Mouse (Mus musculus): Measurements from ENCODE around the gene D17H6S53E. TPM values are rescaled to one million over a fixed set of nuclear protein-coding genes. Genes with fewer than 3 reads are reported as not detected.

Gene D17H6S53E
- polyA plus RNA-seq, 2 experiments = 1.3 to 1.5 TPM

DNA sequence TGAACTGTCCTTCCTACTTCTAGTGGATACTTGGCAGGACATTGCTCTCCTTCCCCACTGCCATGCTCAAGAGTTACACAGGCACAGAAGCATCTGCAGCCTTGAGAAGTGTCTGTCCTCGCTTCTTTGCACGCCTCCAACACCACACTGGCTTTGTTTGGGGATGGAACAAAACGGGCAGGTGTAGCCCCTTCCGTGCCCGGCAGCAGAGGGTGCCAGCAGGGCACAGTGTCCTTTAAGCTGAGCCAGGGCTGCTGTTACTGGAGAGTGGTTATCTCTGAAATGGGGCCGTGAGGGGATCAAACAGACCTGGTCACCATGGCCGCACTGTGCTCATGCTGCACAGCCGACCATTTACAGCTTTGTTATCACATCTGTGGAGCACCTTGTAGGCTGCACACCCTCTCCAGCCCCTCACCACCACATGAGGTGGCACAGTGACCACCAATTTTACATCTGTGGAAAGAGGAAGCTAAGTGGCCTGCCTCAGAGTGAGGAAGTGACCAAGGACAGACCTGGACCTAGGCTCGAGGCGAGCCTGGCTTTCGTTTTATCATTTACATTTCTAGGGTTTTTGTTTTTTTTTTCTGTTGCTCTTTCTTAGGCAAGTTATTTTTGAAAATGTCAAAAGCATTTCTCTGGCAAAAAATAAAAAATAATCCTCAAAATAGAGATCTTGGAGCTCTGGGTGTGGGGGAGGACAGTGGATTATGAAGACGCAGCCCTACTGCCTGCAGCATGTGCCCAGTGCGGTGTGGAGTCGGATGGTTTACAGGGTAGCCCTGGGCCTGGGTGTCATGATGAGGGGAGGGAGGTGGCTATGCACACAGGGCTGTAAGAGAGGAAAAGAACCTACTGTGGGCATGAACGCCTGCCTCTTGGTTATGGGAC lies 31.5 kb upstream of the D17H6S53E start:
- Histone ChIP-seq H3K9me3 (ENCODE audit: control insufficient read depth, low read length) (no peaks in the 10 kb centered on the region), H3K27ac (no peak overlapping the region), H3K36me3 (replicated peaks; ENCODE audit: control insufficient read depth, insufficient read depth, low read depth) (peaks cover 38% of the 10 kb centered on the region), H3K4me3 (ENCODE audit: insufficient read depth in 1 of 2, low read depth in 2 of 2, low read length in 2 of 2) (no peak overlapping the region), H3K27me3 (ENCODE audit: control insufficient read depth, insufficient read depth, low read length) (no peaks in the 10 kb centered on the region), H3K4me2 (ENCODE audit: low read depth) (no peak overlapping the region), H3K9ac (replicated peaks) (no peak overlapping the region), H3K4me1 (replicated peaks; ENCODE audit: control insufficient read depth in 2 of 2, insufficient read depth in 2 of 2, low read length in 1 of 2) (peaks cover 10% of the 10 kb centered on the region in 2 experiments)
- ATAC-seq (ENCODE audit: insufficient read depth) = no peak
- no peak for TF ChIP-seq CTCF (IDR thresholded peaks at IDR 0.05; ENCODE audit: low read depth)
- no peak for TF ChIP-seq EP300 (IDR thresholded peaks at IDR 0.05; ENCODE audit: low read depth)
- WGBS (ENCODE audit: insufficient replicate concordance) = 76% methylated on average over 15 of the region's 15 CpGs
- no peak for DNase-seq (ENCODE audit: low read depth in 3 of 3, low spot score in 3 of 3)

DNA sequence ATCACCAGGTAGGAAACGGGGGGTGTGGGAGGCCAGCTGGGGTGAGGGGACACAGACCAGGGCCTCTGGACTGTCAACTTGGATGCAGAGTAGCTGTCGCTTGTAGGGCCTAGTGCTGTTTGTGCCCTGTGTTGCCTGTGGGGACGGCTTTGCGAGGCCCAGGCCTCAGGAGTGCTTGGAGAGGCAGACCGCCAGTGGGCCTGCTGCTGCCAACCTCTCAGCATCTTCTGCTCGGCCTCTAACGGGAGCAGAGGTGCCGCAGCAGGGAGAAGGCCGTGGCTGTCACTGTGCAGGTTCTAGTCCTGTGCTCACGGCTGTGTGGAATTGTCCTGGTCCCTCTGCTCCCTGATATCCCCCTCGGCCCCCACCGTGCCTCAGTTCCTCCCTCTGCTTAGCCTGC lies 29.6 kb upstream of the D17H6S53E start:
- 84% methylated on average over 12 of the region's 12 CpGs for WGBS (ENCODE audit: insufficient replicate concordance)
- DNase-seq (ENCODE audit: low read depth in 3 of 3, low spot score in 3 of 3) (no peak), ATAC-seq (ENCODE audit: insufficient read depth) (no peak)
- Histone ChIP-seq H3K27me3 (ENCODE audit: control insufficient read depth, insufficient read depth, low read length) (no peaks in the 10 kb centered on the region), H3K27ac (no peak overlapping the region), H3K4me3 (ENCODE audit: insufficient read depth in 1 of 2, low read depth in 2 of 2, low read length in 2 of 2) (no peak overlapping the region), H3K4me2 (ENCODE audit: low read depth) (no peak overlapping the region), H3K4me1 (replicated peaks; ENCODE audit: control insufficient read depth in 2 of 2, insufficient read depth in 2 of 2, low read length in 1 of 2) (no peaks in the 10 kb centered on the region), H3K9me3 (ENCODE audit: control insufficient read depth, low read length) (no peaks in the 10 kb centered on the region), H3K9ac (replicated peaks) (no peak overlapping the region), H3K36me3 (replicated peaks; ENCODE audit: control insufficient read depth, insufficient read depth, low read depth) (peaks cover 44% of the 10 kb centered on the region)
- no peak for TF ChIP-seq CTCF (IDR thresholded peaks at IDR 0.05; ENCODE audit: low read depth)
- TF ChIP-seq EP300 (IDR thresholded peaks at IDR 0.05; ENCODE audit: low read depth) = no peak

DNA sequence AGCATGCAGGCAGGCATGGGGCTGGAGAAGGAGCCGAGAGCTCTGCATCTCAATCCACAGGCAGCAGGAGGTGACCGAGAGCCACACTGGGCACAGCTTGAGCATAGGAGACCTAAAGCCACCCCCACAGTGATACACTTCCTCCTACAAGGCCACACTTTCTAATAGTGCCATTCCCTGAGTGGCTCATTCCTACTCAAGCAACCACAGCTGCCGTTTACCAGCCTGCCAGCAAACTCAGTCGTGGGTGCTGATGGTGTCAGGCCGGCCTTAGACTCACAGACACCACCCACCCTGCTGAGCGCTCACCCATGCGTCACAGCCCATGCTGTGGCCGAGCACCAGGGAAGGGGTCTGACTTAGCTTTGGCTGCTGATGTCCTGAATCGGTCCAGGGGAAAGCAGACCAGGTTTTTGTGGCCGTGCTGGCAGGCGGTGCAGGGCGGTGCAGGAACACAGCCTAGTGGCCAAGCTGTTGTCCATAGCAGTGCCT lies 29.0 kb upstream of the D17H6S53E start:
- Histone ChIP-seq H3K4me1 (replicated peaks; ENCODE audit: control insufficient read depth in 2 of 2, insufficient read depth in 2 of 2, low read length in 1 of 2) (no peaks in the 10 kb centered on the region), H3K4me2 (ENCODE audit: low read depth) (no peak overlapping the region), H3K27ac (no peak overlapping the region), H3K27me3 (ENCODE audit: control insufficient read depth, insufficient read depth, low read length) (no peaks in the 10 kb centered on the region), H3K36me3 (replicated peaks; ENCODE audit: control insufficient read depth, insufficient read depth, low read depth) (peaks cover 45% of the 10 kb centered on the region), H3K9me3 (ENCODE audit: control insufficient read depth, low read length) (no peaks in the 10 kb centered on the region), H3K9ac (replicated peaks) (no peak overlapping the region), H3K4me3 (ENCODE audit: insufficient read depth in 1 of 2, low read depth in 2 of 2, low read length in 2 of 2) (no peak overlapping the region)
- no peak for ATAC-seq (ENCODE audit: insufficient read depth)
- TF ChIP-seq CTCF (IDR thresholded peaks at IDR 0.05; ENCODE audit: low read depth) (no peak), EP300 (IDR thresholded peaks at IDR 0.05; ENCODE audit: low read depth) (no peak)
- WGBS (ENCODE audit: insufficient replicate concordance) = 83% methylated on average over 12 of the region's 12 CpGs
- DNase-seq (ENCODE audit: low read depth in 3 of 3, low spot score in 3 of 3) = no peak

DNA sequence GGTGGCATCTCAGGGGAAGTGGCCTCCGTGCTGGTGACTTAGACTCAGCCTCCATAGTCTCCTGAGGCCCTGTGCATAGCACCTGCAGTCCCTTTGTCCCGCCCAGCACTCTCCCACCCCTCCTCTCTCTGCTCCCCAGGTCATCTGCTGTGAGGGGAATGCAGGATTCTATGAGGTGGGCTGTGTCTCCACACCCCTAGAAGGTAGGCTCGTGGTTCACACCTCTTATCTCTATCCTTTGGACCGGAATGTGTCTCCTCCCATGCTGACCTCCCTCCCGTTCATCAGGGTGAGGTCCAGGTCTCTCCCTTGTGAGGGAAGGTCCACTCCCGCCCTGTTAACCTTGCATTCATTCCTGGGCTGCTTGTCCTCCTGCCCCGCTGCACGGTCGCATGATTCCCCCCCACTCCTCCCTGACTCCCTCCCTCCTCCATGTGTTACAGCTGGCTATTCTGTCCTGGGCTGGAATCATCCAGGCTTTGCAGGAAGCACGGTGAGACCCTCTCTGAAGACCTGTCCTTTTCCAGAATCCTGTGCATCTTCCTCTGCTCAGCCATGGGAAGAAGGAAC lies 25.9 kb upstream of the D17H6S53E start:
- DNase-seq (ENCODE audit: low read depth in 3 of 3, low spot score in 3 of 3) (no peak), ATAC-seq (ENCODE audit: insufficient read depth) (no peak)
- Histone ChIP-seq H3K36me3 (replicated peaks; ENCODE audit: control insufficient read depth, insufficient read depth, low read depth) (peaks cover 38% of the 10 kb centered on the region), H3K4me1 (replicated peaks; ENCODE audit: control insufficient read depth in 2 of 2, insufficient read depth in 2 of 2, low read length in 1 of 2) (peaks cover 16 to 24% of the 10 kb centered on the region in 2 experiments), H3K9me3 (ENCODE audit: control insufficient read depth, low read length) (no peaks in the 10 kb centered on the region), H3K4me3 (ENCODE audit: insufficient read depth in 1 of 2, low read depth in 2 of 2, low read length in 2 of 2) (no peak overlapping the region), H3K4me2 (ENCODE audit: low read depth) (no peak overlapping the region), H3K27me3 (ENCODE audit: control insufficient read depth, insufficient read depth, low read length) (no peaks in the 10 kb centered on the region), H3K27ac (no peak overlapping the region), H3K9ac (replicated peaks) (no peak overlapping the region)
- no peak for TF ChIP-seq EP300 (IDR thresholded peaks at IDR 0.05; ENCODE audit: low read depth)
- no peak for TF ChIP-seq CTCF (IDR thresholded peaks at IDR 0.05; ENCODE audit: low read depth)
- 70% methylated on average over 10 of the region's 10 CpGs for WGBS (ENCODE audit: insufficient replicate concordance)

DNA sequence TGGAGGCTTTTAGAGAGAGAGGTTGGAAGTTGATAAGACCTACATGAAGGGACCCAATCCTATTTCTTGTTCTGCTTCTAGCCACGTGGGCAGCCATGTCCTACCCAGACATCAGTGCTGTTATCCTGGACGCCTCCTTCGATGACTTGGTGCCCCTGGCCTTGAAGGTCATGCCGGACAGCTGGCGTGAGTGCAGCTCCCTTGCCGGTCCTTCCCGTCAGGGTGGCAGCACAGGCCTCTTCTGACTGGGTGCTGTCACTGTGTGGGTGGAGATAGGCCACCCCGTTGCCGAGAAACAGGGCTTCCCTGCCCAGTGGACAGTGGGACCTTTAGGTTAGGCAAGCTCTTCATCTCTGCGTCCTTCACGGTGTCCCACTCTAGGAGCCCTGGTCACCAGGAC lies 25.0 kb upstream of the D17H6S53E start:
- Histone ChIP-seq H3K4me2 (ENCODE audit: low read depth) (no peak overlapping the region), H3K36me3 (replicated peaks; ENCODE audit: control insufficient read depth, insufficient read depth, low read depth) (peaks cover 34% of the 10 kb centered on the region), H3K27ac (no peak overlapping the region), H3K9me3 (ENCODE audit: control insufficient read depth, low read length) (no peaks in the 10 kb centered on the region), H3K9ac (replicated peaks) (no peak overlapping the region), H3K4me1 (replicated peaks; ENCODE audit: control insufficient read depth in 2 of 2, insufficient read depth in 2 of 2, low read length in 1 of 2) (peaks cover 24 to 33% of the 10 kb centered on the region in 2 experiments), H3K4me3 (ENCODE audit: insufficient read depth in 1 of 2, low read depth in 2 of 2, low read length in 2 of 2) (no peak overlapping the region), H3K27me3 (ENCODE audit: control insufficient read depth, insufficient read depth, low read length) (no peaks in the 10 kb centered on the region)
- 83% methylated on average over 11 of the region's 11 CpGs for WGBS (ENCODE audit: insufficient replicate concordance)
- no peak for ATAC-seq (ENCODE audit: insufficient read depth)
- no peak for DNase-seq (ENCODE audit: low read depth in 3 of 3, low spot score in 3 of 3)
- TF ChIP-seq CTCF (IDR thresholded peaks at IDR 0.05; ENCODE audit: low read depth) (no peak), EP300 (IDR thresholded peaks at IDR 0.05; ENCODE audit: low read depth) (no peak)
